Mouse (Mus musculus): ENCODE results near the gene Bahcc1.
A peak's percentile ranks its signal among the peaks of the same experiment; 100 is the strongest.

The Bahcc1 gene

DNA sequence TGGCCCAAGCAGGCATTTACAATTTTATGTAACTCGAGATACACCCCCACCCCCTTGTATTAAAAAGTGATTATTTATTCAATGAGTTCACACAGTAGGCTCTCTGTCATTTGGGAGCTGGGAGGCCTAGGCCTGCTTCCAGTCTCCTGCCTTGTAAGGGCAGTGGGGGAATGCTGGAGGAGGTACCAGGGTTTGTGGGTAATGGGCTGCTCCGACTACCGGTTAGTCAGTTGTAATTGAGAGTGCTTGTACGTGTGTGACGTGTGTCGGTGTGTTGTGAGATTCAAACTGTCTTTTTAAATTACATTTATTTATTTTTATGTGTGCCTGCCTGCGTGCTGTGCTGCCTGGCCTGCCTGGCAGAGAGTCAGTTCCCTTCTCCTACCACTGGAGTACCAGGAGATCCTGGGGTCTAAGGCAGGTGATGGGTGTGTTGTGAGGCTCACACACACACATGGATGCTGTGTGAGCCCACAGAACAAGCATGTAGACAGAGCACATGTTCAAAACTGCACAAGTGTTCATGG is 3.8 kb upstream of the Bahcc1 start:
- DNase-seq, result peak in 1 of 2 experiments; percentile 36

DNA sequence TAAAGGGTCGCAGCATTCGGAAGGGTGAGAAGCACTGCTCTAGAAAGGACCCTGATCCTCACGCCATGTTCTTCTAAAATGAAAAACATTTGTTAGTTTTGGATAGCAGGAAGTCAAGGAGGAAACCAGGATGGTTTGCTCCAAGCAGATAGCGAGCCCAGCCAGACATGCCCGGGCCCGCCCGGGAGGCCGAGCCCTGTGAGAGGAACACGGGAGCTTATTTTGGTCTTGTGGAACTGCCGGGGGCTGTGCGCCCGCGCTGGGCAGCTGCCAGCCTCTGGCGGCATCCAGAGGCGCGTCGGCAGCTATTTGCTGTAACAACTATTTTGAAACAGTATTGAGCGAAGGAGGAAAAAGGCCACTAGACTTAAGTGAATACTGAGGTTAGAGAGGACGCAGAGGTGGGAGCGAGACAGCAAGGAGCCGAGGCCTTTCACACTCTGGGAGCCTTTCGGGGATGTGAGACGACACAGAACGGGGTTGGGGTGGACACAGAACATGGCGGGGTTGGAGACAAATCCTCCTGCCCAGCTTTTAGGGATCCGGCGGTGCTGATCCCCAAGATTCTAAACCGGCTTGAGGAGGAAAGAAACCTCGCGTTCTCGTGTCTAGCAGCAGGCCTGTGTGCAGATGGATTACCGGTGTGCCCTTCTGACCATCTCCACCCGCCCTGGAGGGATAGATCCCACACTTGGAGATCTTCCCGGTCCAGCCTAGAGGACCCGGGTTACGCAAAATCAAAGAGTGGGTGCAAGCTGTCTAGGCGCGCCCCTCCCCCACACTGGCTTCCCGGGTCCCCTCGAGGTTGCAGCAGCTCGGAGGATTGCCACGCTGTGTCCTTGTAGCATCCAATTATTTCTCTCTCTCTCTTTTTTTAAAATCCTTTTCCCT is 2.6 kb upstream of the Bahcc1 start:
- DNase-seq, result peak; percentile 88 to 89

DNA sequence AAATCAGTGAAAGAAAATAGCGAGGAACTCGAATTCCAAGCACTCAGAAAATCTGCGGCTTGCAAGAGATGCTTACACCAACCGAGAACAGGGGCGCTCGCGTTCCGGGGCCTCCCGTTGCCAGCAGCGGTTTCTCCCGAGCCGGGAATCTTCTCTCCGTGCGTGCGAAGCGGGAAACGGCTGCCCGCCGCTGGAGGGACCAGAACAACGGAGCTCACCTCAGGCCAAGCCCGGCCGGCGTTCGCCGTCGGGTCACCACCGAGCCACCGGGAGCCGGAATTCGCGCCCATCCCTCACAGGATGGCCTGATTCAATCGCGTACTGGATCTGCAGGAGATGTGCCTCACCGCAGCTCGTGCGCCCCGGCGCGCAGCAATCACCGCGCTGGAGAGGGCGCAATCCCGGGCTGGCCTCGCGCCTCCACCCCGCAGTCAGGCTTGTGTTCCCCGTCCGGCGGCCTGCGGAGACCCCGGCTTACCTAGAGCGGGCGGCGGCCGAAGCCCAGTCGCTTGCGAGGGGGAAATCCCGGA is 1.8 kb upstream of the Bahcc1 start:
- peak in 1 of 2 experiments; percentile 70 for DNase-seq

DNA sequence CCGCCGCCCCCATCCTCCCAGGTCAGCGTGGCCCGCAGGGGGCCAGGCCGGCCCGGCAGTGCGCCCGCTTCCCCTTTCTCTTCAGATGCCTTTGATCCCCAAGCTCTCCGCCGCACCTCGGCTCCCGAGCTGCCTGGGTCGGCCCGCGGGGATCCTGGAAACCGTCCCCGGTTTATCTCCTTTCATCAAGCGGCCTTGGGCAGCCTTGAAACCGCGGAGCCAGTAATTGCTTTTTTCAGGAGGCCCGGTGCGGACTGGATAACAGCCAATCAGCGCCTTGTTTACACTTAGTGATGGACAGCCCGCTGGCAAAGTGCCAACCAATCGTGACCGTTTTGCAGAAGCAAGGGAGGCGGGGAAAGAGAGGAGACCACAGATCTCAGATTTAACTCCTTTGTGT is 1.4 kb upstream of the Bahcc1 start:
- peak; percentile 100 for DNase-seq

DNA sequence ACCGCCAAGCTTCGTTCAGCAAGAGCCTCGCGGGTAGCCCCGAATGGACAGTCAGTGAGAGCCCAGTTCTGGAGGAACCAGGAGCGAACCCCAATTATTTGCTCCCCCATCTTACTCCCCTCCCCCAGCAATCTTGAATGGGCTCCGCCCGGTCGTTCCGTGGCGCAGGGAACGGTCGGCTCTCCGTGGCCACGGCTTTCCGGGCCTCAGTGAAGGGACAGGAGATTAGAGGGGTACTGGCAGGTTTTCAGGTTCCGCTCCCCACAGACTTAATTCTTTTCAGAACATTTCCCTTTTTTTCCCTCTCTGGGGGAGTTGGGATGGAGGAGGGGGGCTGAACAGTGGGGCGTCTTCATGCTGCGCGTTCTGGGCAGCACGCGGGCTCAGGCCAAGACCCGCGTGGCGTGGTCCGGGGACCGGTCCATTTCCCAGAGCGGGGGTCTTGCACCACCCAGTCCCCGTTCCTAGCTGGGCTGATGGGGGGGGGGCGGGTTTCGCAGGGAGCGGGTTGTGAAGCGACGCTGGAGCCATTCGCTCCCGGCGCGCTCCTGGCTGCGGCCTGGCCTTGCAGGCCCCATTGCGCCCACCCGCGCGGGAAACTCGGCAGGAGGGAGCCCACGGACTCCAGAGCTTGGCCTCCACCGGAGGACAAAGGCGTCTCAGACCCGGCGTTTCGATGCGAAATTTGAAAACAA is 841 bp downstream of the Bahcc1 start:
- DNase-seq, result peak in 1 of 2 experiments; percentile 66

DNA sequence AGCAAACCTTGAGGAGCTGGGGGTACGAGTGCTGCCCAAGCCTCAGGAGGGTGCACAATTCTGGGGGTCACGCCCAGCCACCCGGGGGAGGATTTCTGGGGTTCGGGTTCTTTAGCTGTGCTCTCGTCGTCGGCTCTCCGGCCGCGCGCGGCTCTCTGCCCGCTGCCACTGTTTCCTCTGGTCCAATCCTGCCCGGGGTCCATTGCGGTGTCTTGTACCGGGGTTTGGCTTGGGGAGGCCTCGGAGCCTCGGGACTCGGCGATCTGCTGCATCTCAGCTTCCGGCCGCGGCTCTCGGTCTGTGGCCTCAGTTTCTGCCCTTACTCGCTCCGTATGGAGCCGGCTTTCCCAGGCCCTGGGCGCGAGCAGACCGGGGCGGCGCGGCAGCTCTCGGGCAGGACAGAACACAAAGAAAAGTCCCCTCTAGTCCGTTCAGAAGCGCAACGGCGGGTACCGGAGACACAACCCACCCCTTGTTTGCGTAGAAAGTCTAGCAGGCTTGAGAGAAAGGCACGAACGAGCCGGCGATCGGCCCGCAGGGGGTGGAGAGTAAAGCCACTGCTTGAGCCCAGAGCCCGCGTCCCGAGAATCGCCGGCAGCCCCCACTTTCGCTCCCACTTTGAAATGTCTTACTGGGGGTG is 1.5 kb downstream of the Bahcc1 start:
- DNase-seq, result peak in 1 of 2 experiments; percentile 77

DNA sequence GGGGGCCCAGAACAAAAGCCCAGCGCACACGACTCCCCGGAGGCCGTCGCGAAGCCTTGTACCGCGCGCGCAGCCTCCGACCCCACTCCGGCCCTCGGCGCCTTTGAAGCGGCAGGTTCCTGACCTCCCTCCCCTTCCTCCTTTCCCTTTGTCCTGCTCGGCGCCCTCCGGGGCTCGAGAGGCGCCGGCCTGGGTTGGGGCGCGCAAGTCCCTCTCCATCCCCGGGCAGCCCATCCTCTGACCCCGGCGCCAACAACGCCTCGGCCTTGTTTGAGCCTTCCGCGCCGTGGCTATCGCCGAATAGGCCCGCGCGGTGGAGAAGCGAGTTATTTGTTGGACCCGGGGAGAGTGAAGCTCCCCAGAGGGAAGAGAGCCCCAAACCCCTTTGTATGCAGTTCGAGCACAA is 2.0 kb downstream of the Bahcc1 start:
- peak in 1 of 2 experiments; percentile 63 for DNase-seq

DNA sequence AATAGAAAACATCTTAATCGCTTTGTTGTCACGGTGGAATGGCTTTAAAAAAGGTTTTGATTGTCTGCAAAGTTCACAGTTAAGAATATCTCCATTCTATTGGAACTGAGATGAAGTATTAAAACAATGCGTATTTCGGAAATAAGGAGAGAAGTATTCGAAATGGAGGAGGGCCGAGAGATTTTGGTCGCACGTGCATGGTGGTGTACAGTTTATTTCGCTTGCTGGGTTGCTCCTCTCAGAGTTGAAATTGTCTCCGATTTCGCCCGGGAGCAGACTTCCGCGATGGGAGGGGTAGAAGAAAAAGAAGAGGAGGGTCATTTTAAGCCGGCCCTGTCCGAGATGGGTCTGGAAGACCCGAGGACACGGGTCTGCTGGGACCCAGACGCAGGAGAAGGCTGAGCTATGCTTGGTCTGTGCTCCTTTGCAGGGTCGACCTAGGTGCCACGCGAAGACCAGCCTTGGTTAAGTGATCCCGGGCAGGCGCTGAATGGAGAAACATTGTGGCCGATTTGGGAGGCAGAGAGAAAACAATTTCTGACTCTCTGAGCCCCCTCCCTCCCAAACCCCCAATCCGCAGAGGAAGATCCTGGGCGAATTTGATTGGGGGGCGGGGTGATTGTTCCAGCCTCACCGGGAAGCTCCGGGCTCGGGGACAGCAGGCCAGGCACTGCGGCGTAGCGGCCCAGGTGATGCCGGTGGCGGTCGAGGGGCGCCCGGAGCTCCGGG is 2.8 kb downstream of the Bahcc1 start:
- peak in 1 of 2 experiments; percentile 74 for DNase-seq

DNA sequence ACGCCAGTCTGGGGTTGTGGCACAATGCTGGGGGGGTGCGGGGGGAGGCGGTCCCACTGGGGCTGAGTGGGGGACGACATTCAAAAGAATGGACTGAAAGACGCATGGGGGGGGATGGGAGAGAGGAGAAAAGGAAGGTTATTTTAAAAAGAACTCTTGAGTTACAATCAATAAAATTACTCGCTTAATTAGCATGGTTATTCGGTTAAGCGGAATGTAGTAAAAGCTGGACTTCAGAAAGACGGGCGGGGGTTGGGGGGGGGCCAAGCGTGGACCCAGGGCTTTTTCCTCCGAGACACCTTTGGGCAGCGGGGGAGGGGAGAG is 3.3 kb downstream of the Bahcc1 start:
- no peak for DNase-seq

DNA sequence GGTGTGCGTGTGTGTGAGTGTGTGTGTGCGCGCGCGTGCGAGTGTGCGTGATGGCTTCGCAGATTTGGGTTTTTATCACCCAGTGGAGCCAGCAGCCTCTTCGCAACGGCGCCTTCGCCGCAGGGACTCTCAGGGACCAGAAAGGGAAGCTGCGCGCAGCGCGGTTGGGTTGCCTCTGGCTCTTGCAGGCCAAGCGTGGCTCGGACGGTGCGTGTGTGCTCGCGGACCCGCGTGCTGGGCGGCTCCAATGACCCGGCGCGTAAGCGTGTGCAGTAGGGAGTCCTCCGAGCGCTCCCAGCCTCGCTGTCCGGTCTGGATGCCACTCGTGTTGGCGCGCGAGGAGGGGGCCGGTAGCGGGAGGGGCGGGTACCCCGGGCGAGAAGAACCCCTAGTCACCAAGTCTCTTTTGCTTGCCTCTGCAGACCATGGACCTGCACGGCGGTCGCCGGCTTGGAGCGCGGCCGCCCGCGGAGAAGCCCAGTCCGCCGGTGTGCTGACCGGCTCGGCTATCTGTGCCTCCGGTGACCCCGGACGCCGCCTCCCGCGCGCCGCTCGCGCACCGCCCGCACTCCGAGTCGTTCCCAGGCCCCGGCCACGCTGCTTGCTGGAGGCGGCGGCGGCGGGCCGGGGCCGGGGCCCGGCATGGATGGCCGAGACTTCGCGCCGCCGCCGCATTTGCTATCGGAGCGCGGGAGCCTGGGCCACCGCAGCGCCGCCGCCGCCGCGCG is 3.9 kb downstream of the Bahcc1 start:
- DNase-seq, result peak in 1 of 2 experiments; percentile 74

DNA sequence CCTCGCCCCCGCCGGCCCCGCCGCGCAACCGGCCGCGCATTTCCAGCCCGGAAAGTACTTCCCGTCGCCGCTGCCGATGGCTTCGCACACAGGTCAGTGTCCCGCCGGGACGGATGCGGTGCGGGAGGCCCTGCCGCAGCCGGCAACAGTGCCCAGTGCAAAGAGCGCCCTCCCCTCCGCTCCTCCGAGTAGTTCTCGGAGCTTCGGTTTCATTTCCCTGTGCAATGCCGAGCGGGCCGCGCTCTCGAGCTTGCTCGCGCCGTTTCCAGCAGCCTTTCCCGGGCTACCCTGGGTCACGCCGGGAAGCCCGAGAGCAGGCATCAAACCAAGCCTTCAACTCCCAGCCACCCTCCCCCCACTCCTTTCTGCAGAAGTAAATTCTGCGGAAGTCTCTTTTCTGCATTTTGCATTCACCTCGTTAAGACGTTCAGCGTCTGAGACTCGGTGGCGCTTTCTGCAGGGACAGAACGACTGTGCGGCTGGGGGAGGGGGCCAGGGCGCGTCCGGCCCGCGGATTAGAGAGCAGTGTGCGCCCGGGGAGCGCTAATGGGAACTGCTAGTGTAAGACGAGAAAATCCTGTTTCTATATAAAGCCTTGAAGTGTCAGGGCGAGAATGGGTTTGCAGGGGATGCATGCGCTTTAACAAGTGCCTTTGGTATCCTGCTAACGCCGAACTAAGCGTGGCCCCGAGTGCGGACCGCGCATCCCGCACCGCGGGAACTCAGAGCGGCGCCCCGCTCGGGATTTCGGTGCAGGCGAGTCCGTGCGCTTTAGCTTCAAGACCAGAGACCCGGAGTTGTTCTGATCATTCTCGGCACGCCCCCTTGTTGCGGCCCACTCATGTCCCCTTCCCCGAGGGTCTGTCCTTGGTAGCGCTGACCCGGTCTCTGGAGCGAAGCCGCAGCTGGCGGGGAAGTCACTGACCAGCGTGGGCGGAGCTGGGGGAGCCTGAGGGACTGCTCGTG is 4.7 kb downstream of the Bahcc1 start:
- peak in 1 of 2 experiments; percentile 77 for DNase-seq

DNA sequence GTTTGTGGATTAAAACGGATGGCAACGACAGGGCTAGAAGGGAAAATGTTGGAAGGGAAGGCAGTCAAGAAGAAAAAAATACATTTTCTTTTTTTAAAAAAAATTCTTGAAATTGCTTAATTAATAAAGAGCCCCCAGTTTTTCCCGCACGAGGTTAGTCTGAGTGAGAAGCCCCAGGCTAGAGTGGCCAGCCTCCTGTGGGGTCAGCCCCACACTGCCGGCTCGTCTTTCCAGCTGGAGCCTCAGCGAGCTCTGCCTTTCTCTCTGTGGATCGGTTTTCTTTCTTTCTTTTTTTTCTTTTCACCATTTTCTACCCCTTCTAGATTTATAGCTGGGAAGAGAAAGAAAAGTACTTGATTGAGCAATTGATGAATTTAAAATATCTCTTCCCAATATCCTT is 5.6 kb downstream of the Bahcc1 start:
- no peak for DNase-seq

DNA sequence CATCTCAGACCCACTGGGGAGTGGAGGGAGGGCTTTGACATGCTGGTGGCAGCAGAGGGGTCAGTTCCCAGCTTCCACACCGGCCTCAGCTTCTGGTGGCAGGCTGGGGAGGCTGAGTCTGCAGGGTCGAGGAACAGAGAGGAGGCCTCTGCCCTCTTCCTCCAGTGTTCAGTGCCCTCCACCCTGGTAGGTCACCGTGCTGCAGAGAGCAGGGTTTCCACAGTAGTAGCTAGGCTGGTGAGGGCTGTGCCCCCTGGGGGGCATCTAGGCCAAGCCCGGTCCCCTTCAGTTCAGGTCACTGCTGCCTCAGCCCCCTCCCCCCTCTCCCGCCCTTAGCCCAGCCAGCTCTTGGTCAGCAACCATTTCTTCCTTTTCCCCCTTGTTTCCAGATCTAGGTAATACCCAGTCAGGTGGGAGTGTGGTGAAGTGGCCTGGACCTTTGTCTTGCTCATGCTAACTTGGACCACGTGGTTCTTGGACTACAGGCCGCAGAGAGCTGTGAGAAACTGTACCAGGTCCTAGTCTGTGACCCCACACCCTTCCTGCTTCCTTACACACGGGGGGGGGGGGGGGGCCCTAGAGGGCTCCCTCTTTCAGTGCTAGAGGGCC is 6.1 kb downstream of the Bahcc1 start:
- peak; percentile 64 to 81 for DNase-seq

DNA sequence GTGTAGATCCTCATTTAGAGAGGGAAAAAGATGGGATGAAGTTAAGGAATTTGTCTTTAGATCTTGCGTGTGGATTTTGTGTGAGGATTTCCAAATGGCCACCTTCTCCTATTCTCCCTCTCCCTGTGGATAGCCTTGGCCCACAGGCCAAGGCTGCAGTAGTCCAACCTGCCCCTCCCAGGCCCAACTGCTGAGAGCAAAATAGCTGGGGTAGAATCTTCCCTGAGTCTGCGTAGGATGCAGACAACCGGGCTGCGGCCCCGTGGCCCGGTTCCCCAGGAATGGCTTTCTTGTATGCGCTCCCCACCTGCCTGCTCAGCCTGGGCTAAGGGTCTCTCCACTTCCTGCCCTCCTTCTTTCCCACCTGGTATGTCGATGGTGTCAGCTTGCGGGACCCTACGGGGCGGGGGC is 6.8 kb downstream of the Bahcc1 start:
- DNase-seq, result no peak

DNA sequence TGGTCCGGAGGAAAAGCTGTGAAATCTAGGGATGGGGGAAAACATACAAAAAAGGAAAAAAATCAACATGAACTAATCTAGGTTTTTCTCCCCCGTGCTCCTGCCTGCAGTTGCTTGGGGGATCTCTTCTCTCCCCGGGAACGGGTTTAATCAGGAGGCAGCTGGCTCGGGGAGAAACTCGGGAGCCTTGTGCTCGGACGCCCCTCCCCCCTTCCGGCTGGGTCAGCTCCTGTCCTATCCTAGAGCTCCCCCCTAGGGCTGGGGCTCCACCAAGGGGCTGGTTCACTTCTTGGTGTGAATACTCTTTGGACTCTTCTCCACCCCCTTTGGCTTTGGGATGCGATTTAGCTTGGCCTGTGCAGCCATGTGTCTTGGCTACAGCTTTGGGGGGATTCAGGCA is 7.5 kb downstream of the Bahcc1 start:
- peak; percentile 93 for DNase-seq

DNA sequence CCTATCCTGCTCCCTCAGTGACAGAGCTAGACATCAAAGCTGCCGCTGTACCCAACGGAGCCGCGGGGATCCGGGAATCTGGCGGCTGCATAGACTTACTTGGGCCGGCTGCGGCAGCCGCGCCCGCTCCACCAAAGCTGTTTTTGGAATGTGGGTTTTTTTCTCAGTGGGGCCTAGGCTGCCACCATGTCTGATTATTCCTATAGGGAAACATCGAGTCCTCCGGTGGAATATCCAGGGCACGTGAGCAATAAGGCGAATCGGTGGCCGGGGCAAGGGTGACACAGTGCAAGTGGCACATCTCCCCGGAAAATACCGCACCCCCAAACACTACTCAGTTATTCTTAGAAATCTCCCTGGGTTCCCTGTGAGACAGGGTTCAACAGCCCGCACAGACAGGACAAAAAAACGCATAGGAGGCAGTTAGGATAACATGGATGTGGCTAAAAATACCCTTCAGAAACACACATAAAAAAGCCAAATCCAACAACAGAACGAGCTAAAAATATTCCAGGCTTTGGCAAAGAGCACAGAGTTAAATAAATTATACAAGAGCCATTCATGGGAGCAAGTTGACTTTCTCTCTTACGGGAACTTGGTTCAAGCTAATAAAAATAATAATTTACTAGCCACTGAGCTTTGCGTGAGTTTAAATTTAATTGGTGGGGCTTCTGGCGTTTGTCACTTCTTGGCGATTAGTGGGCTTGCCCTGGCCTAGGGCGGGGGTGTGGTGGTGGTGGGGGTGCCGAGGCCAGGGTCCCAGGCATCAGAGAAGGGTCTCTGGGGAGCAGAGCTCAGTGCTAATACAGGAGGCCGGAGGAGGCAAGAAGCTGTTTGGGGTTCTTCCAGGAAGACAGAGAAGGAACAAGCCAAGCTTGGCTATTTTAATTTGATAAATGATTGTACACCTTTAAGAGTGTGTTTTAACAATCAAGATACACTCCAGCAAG is 8.5 kb downstream of the Bahcc1 start:
- DNase-seq, result peak in 1 of 2 experiments; percentile 57

DNA sequence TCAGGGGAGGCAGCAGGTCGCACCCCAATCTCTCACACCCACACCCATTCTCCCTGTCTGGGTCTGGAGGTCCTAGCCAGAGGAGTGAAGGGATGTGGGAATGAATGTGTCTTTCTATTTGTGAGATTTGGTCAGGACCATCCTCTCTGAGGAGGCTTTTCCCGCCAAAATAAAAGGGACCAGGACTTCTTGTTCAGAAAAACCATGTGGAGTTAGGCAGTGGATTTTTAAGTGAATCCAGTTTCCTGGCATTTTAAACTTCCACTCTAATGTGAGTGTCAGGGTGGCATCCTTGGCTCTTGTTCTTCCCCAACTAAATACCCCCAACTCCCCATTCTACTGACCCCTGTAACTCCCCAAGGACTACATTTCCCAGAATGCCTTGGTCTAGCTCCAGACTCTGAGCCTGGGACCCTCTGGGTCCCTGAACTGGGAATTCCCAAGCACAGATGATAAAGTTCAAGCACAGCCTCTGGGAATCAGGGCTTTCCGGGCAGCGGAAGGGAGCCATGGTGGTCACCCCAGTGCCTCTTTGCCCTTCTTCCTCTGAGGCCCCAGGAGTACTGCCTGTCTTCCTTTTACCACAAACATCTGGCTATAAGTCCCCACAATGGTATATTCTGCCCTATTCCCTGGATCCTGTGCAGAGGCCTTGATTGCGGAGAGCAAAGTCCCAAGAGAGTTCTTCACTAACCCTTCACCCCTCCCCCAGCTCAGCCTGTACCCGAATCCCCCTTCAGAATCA is 9.4 kb downstream of the Bahcc1 start:
- DNase-seq, result no peak

Data from kidney, postnatal 36 days (tissue).